Mouse (Mus musculus): Measurements from ENCODE around the gene Olfr651. TPM values are rescaled to one million over a fixed set of nuclear protein-coding genes. Genes with fewer than 3 reads are reported as not detected.
"Not testable (repeated sequence)": the region's sequence is repeated elsewhere in the genome, so short reads cannot be mapped to it uniquely, and the experiment has no call there.

Gene Olfr651
- total RNA-seq (2021): not detected
- long read RNA-seq: 0 reads

DNA sequence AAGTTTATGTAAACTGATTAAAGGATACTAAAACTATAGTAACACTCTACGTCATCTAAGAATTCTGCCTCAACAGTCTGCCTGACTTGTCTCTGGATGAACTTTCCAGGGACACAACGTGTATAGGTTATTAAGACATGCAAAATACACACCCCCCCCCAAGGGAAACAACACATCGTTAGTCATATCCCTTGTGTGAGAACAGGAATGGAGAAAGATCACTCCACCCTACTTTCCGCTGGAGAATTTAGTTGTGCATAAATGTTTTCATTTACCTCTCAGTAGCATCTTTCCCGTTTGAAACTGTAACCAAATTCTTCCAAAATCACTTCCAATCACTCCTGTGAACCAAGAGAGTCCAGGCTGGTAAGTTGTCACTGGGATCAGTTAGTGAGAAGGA lies at the start of gene Olfr651:
TSS of gene Olfr651 (plus strand) at position 301 of the 400 bp plus-strand sequence.
- no peak for DNase-seq (ENCODE audit: low spot score in 2 of 2)

DNA sequence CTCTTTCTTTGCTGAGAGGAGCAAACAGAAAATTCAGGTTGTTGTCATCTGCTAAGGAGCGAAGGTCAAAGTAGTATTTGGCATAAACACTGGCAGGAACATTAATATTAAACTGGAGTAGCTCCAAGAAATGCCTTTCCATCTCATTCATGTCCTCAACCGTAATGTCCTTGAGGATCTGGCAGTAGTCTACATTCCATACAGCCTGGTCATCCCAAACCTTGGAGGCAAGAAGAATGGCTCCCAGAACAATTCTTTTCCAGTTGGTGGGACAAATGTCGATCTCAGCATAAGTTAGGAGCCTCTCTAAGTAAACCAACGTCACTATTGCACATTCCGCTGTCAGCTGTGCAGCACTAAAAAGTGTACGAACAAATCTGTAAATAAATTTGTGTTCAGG lies 48.7 kb upstream of the Olfr651 start:
- not testable (repeated sequence) for DNase-seq (ENCODE audit: low spot score in 2 of 2)

GRCm38 (mm10) chr7:104501589-104502371 lies 48.2 kb upstream of the Olfr651 start:
- no peak for DNase-seq (ENCODE audit: low spot score in 2 of 2)

- not testable (repeated sequence) for DNase-seq (ENCODE audit: low spot score in 2 of 2)
These were observed 42.4 kb upstream of the Olfr651 start, which contains the start of gene Trim30d for GRCm38 (mm10) chr7:104507421-104508065. Gene Trim30d (minus strand): TSS chr7:104507849.

DNA sequence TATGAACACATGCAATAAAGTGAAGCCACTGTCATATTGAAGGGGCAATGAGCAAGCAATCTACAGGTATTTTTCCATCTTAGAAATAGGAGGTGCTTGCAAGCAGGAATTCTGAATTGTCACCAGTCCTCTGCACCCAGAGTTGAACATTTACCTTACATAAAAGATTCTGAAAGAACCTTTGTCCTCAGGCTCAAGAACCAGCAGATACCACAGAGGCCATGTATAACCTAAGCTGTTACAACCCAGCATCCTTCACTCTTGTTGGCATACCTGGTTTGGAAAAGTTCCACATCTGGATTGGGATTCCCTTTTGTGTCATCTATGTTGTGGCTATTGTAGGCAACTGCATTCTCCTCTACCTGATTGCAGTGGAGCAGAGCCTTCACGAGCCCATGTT lies 2.8 kb downstream of the Olfr651 start:
- DNase-seq (ENCODE audit: low spot score in 2 of 2): no peak

- no peak for DNase-seq (ENCODE audit: low spot score in 2 of 2)
These were observed 10.7 kb downstream of the Olfr651 start, which contains the start of gene Olfr652 for GRCm38 (mm10) chr7:104560601-104561000. Gene Olfr652 (plus strand): TSS chr7:104560901.

- DNase-seq (ENCODE audit: low spot score in 2 of 2): no peak
These were observed 27.1 kb downstream of the Olfr651 start, which contains the start of gene Olfr653 for GRCm38 (mm10) chr7:104577014-104577413. Gene Olfr653 (plus strand): TSS chr7:104577314.

- DNase-seq (ENCODE audit: low spot score in 2 of 2): no peak
These were observed 30.9 kb downstream of the Olfr651 start for GRCm38 (mm10) chr7:104580846-104581245.

DNA sequence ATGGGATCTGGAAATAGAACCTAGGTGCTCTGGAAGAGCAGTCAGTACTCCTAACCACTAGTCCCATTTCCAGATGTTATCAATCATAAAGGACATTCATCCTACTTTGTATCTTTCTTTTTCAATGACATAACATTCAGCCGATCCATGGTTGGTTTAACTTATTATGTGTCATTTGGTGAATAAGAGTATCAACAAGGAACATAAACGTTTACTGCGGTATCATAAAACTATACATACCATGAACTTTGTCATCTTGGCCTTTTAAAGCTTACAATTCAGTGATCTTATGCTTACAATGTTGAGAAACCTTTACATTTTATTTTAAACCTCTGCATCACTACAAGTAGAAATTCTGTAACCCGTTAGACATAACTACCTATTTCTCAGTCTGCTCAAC lies 31.5 kb downstream of the Olfr651 start:
- no peak for DNase-seq (ENCODE audit: low spot score in 2 of 2)

DNA sequence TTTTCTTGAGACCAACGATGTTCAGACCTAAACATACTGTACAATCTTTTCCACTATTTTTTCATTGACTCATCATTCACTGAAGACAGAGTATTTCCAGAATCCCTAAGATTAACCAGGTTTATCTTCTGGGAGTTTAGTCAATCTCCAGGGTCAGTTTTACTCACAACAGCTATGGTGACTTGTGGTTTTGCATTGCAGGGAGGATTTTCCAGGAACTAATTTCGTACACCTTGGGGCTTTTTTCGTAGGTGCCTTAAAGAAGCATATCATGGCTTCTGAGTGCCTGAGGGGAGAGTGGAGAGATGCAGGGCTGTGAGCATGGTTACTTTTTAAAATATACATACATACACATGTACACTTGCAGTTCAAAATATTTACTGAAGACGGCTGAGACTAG lies 36.8 kb downstream of the Olfr651 start, which contains the start of gene Olfr654:
TSS of gene Olfr654 (plus strand) at position 301 of the 400 bp plus-strand sequence.
- DNase-seq (ENCODE audit: low spot score in 2 of 2): no peak

DNA sequence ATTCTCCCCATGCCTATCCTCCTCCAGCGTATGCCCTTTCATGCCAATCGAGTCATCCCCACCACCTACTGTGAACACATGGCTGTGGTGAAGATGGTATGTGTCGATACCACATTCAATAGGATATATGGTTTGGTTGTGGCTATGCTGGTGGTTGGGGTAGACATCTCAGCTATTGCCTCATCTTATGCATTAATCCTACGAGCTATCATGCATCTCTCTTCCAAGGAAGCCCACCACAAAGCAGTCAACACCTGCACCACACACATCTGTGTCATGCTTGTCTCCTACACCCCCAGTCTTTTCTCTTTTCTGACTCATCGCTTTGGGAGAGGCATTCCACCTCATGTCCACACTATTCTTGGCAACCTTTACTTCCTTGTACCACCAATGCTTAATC lies 38.3 kb downstream of the Olfr651 start:
- no peak for DNase-seq (ENCODE audit: low spot score in 2 of 2)

- no peak for DNase-seq (ENCODE audit: low spot score in 2 of 2)
These were observed 51.7 kb downstream of the Olfr651 start, which contains the start of gene Olfr655 for GRCm38 (mm10) chr7:104601679-104602078. Gene Olfr655 (minus strand): TSS chr7:104601779.

DNA sequence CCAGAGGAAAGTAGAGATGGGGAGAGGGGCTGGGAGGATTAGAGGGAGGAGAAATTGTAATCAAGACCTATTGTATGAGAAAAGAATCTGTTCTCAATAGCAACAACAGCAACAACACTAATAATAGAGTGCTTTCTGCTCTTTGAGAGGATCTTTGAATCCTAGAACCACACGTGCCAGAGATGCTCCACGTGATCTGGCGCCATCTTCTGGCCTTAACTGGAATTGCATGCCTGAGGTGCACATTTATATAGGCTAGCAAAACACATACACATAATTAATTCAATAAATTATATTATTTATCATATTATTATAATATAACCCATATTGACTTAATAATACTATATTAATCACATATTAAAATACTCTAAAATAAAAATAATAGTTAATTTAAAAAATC lies 53.2 kb downstream of the Olfr651 start:
- DNase-seq (ENCODE audit: low spot score in 2 of 2): peak in 1 of 2 experiments; percentile 5

Other genes with a start within 250 kb of the Olfr651 start
- 1 to 10 TPM; 2.1 to 2.2 TPM for gene Trim12a, start 234.7 kb upstream of the Olfr651 start, total RNA-seq (2021)
- gene Trim34b, start 220.7 kb upstream of the Olfr651 start, total RNA-seq (2021): not detected
- gene Trim12c, start 196.8 kb upstream of the Olfr651 start, total RNA-seq (2021): 1 to 10 TPM; 1.4 to 1.9 TPM
- gene Trim30b, start 180.2 kb upstream of the Olfr651 start, total RNA-seq (2021): not detected
- under 1 TPM in 1 of 2 experiments, not detected in 1; 0.25 TPM for gene Trim30c, start 149.3 kb upstream of the Olfr651 start, total RNA-seq (2021)
- gene Trim30a, start 84.9 kb upstream of the Olfr651 start, total RNA-seq (2021): under 1 TPM; 0.67 to 0.73 TPM
- gene Trim30d, start 42.3 kb upstream of the Olfr651 start, total RNA-seq (2021): under 1 TPM; 0.37 to 0.38 TPM
- not detected for gene Olfr652, start 10.8 kb downstream of the Olfr651 start, total RNA-seq (2021)
- gene Olfr653, start 27.2 kb downstream of the Olfr651 start, total RNA-seq (2021): not detected
- not detected for gene Olfr654, start 36.9 kb downstream of the Olfr651 start, total RNA-seq (2021)
- gene Olfr655, start 51.6 kb downstream of the Olfr651 start, total RNA-seq (2021): not detected
- not detected for gene Olfr656, start 63.8 kb downstream of the Olfr651 start, total RNA-seq (2021)
- not detected for gene Olfr657, start 74.7 kb downstream of the Olfr651 start, total RNA-seq (2021)
- gene Olfr658, start 97.2 kb downstream of the Olfr651 start, total RNA-seq (2021): not detected
- gene Olfr659, start 116.6 kb downstream of the Olfr651 start, total RNA-seq (2021): not detected
- gene Olfr661, start 136.4 kb downstream of the Olfr651 start, total RNA-seq (2021): not detected
- gene Usp17le, start 227.3 kb downstream of the Olfr651 start, total RNA-seq (2021): not detected